Mouse (Mus musculus) common myeloid progenitor, adult 5-6 weeks (primary cell): Measurements from ENCODE around the gene Fam98a. TPM values are rescaled to one million over a fixed set of nuclear protein-coding genes. Genes with fewer than 3 reads are reported as not detected.

Experiments used
- ATAC-seq: replicated peaks from 2 replicates; pipeline ENCODE4 v1.8.0; 2016; ENCODE audit warnings: low read depth, mild to moderate bottlenecking, moderate TSS enrichment, inconsistent platforms; ENCODE audit not compliant: poor library complexity, severe bottlenecking
- total RNA-seq: library from RNA; stranded (forward); fragments of 200-1000, 187-1606 nt; gene quantifications from 2 replicates; pipeline ENCODE4 v1.2.3, GENCODE M21; 2017

Fam98a gene
- 16.2 and 30.6 TPM in 2 replicates for total RNA-seq

GRCm38 (mm10) chr17:75551512-75552400, at the start of gene Fam98a:
TSS of gene Fam98a (minus strand) at chr17:75551946.
- ATAC-seq: peak; percentile 97

GRCm38 (mm10) chr17:75598652-75599051, 46.9 kb upstream of the Fam98a start:
- no peak for ATAC-seq

- ATAC-seq: no peak
Measured at GRCm38 (mm10) chr17:75582738-75583137, 31.0 kb upstream of the Fam98a start.

- ATAC-seq: no peak
Measured at GRCm38 (mm10) chr17:75575608-75576007, 23.9 kb upstream of the Fam98a start.

GRCm38 (mm10) chr17:75558041-75558440, 6.3 kb upstream of the Fam98a start:
- ATAC-seq: no peak

GRCm38 (mm10) chr17:75557031-75557430, 5.3 kb upstream of the Fam98a start:
- ATAC-seq: no peak

GRCm38 (mm10) chr17:75550771-75551413, 854 bp downstream of the Fam98a start:
- no peak for ATAC-seq

- peak; percentile 58; the same call in 1 of the 2 replicates for ATAC-seq
Measured at GRCm38 (mm10) chr17:75544262-75544661, 7.5 kb downstream of the Fam98a start.

- no peak; the same call in 1 of the 2 replicates for ATAC-seq
Measured at GRCm38 (mm10) chr17:75543434-75543833, 8.3 kb downstream of the Fam98a start.

- ATAC-seq: no peak
Measured at GRCm38 (mm10) chr17:75539841-75540240, 11.9 kb downstream of the Fam98a start.

GRCm38 (mm10) chr17:75539130-75539529, 12.6 kb downstream of the Fam98a start:
- no peak for ATAC-seq

- no peak for ATAC-seq
Measured at GRCm38 (mm10) chr17:75538431-75538830, 13.3 kb downstream of the Fam98a start.

- no peak for ATAC-seq
Measured at GRCm38 (mm10) chr17:75537050-75537445, 14.7 kb downstream of the Fam98a start.

- peak; percentile 97 for ATAC-seq
Measured at GRCm38 (mm10) chr17:75536396-75537049, 15.2 kb downstream of the Fam98a start.

- no peak for ATAC-seq
Measured at GRCm38 (mm10) chr17:75535612-75536011, 16.1 kb downstream of the Fam98a start.

GRCm38 (mm10) chr17:75534314-75535020, 17.3 kb downstream of the Fam98a start:
- no peak for ATAC-seq

- ATAC-seq: no peak
Measured at GRCm38 (mm10) chr17:75532469-75532986, 19.2 kb downstream of the Fam98a start.

GRCm38 (mm10) chr17:75529222-75529935, 22.4 kb downstream of the Fam98a start:
- ATAC-seq: no peak

GRCm38 (mm10) chr17:75526411-75526810, 25.3 kb downstream of the Fam98a start:
- no peak for ATAC-seq
